Mouse (Mus musculus) lung, adult 2 months (tissue): ENCODE measurements around the gene Tmem255b.

Experiments used
- CTCF ChIP-seq: fragments of 200-500 bp; IDR thresholded peaks from 2 replicates; pipeline ENCODE4 v1.5.1; 2011; ENCODE audit warnings: mild to moderate bottlenecking, low read length, control low read depth; ENCODE audit not compliant: insufficient read depth
- POLR2A ChIP-seq: fragments of 200-500 bp; IDR thresholded peaks from 2 replicates; pipeline ENCODE4 v1.6.1; 2011; ENCODE audit warnings: low read depth, mild to moderate bottlenecking, control low read depth, low read length, borderline replicate concordance; ENCODE audit errors: extremely low read depth

DNA sequence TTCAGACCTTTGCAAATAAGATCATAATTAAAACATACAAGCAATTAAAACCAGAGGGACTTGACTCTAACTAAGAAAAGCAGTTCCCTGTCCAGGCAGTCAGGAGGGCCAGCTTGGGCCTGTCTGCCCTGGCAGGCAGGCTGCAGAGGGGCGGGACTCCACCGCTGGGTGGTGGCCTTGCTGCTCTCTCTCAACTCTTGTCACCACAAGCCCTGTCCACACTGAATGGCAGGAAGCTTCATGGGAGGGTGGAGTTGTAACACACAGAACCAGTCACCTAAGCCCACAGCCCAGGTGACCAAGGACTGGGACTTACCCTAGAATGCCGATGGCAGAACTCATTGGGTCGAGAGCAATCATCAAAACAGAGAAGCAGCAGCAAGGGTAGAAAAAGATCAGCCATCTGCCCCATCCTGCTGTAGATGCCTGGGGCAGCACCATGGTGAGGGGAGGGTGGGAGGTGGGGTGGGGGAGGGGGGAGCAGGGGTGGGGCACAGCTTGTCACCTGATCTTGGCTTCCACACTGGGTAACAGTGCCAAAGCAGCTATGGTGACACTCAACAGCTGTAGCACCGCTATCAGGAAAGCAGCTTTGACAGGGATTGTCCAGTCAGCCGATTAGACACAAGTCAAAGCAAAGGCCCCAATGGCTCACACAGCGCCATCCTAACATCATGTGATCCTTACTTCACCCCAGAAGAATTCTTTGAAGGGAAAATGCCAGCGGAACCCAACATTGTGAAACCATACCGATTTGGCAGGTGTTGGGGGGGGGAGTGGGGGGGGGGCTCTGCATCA, 57.4 kb downstream of the Tmem255b start:
- TF ChIP-seq CTCF (no peak), POLR2A (no peak)
